Mouse (Mus musculus): ENCODE results near the gene Fam71e1.

Gene Fam71e1

DNA sequence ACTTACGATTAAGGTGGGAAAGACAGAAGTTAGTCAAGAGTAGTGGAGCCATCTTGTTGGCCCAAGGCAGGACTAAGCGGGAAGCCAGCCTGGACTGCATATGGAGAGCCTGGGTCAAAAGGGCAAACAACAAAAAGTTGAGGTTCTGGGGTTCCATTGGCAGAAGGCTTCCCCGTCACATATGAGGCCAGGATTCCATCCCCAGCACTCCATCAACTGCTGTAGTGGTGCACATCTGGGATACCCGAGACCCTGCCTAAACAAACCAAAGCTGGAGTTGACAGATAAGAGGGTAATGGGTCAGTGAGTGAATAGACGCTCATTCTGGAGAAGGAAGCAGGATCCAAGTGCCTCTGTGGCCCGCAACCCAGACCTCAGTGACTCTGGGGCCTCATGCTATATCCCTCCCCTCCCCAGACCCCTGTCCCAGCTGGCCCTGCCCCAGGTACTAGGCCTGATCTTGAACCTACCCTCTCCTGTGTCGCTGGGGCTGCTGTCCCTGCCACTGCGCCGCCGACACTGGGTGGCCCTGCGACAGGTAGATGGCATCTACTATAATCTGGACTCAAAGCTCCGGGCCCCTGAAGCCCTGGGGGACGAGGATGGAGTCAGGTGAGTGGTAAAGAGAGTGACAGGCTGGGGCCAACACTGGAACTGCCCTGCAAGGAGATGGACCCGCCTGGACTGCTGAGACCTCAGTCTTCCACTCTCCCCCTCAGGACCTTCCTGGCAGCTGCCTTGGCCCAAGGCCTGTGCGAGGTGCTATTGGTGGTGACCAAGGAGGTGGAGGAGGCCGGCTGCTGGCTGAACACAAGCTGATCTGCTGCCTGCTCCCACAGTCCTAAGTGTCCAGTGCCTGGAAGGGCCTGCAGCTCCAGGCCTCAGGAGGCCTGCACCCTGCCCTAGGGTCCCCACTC, 25.4 kb upstream of the Fam71e1 start:
- intact Hi-C loops (cut with DNase I), result no loop called here

GRCm38 (mm10) chr7:44471880-44472557, 24.4 kb upstream of the Fam71e1 start:
- intact Hi-C loops (cut with DNase I), result no loop called here

DNA sequence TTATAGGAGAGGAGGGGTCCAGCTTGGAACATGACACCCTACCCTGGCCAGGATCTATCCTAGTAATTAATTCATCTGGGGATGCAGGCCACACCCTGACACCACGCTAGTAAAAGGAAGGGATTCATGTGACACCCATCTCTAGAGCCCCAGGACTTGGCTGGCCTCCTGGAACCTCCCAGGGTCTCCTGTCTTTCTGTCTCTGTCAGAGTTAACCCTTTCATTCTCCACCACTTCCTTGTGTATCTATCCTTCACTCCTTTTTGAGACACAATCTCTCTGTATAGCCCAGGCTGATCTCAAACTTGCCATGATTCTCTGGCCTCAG, 23.9 kb upstream of the Fam71e1 start:
- intact Hi-C loops (cut with DNase I), result no loop called here

- intact Hi-C loops (cut with DNase I), result no loop called here
Observed at GRCm38 (mm10) chr7:44472961-44473646, 23.3 kb upstream of the Fam71e1 start.

DNA sequence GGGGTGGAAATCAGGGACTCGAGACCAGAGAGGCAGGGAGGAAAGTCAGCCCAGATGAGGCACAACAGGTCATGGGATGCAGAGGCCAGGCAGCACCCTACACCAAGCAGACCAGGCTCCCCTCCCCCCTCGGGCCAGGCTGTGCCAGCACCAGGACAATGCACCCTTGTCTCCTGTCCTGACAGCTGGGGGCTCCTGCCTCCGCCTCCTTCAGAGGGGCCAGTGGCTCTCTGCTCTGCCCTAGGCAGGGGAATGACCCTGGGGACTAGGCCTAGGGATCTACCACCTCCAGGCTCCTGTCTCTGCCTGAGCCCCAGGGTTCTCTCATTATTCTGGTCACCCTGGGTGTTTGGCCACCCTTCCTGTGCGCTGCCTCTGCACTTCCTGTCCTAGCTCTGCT, 22.0 kb upstream of the Fam71e1 start:
- intact Hi-C loops (cut with DNase I), result no loop called here

- intact Hi-C loops (cut with DNase I), result no loop called here
Observed at GRCm38 (mm10) chr7:44475046-44475614, 21.3 kb upstream of the Fam71e1 start.

DNA sequence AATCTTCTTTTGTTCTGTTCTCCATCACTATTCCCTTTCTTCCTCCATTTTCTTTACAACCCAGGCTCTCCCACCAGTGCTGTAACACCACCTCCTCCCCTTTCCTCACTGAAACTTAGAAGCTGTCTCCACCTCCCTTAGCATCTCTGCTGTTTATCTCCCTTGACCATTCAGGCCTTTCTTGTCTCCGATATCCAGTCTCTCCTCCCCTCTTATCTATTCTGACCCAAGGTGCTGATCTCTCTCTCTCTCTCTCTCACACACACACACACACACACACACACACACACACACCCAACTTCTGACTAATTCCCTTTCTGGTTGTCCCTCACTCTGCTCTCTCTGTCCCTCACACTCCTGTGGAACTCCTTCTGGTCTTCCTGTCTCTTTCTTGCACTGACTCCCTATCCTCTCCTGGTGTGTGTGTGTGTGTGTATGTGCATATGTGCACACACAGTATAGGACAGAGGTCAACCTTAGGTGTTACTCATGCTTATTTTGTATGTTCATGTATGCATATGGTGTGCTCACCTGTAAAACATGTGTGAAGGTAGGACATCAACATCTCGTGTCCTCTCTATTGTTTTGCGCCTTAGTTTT, 13.4 kb upstream of the Fam71e1 start:
- intact Hi-C loops (cut with DNase I), result no loop called here

- intact Hi-C loops (cut with DNase I), result no loop called here
Observed at GRCm38 (mm10) chr7:44484109-44484508, 12.3 kb upstream of the Fam71e1 start.

GRCm38 (mm10) chr7:44484841-44485571, 11.4 kb upstream of the Fam71e1 start:
- intact Hi-C loops (cut with DNase I), result loop anchor here (5.0 kb wide), 2 partner anchors 88 to 223 kb away; partner anchors contain the start of gene Gm15517

GRCm38 (mm10) chr7:44485572-44486195, 10.7 kb upstream of the Fam71e1 start:
- intact Hi-C loops (cut with DNase I), result loop anchor here (5.0 kb wide), 2 partner anchors 88 to 223 kb away; partner anchors contain the start of gene Gm15517

DNA sequence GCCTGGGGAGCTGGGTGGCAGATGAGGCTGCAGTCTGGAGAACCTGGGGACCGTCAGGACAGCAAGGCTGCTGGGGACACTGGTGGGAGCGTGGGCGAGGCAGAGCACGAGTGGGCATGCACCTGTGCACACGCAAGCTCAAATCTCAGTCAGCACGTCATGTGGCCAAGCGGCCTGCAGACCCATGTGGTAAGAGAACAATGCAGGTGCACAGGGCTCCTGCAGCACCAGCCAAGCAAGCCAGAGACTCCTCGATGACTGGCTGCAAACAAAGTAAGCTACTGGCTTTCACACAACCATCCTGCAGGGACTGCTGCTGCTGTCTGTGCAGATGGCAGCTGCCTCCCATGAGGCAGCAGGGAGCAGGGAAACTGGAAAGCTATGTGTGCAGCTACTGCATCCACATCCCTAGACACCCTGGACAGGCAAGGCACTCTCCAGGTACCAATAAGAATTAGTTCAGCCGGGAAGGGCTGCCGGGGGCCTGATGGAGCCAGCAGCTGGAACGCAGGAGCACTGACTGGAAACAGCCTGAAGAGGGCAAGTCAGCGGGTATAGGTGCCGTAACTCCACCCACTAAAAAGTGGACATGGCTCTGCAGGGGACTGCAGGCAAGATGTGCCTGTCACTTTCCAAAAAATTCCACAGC, 9.3 kb upstream of the Fam71e1 start:
- intact Hi-C loops (cut with DNase I), result loop anchor here (5.0 kb wide), 2 partner anchors 90 to 225 kb away; partner anchors contain the start of gene Gm15517

DNA sequence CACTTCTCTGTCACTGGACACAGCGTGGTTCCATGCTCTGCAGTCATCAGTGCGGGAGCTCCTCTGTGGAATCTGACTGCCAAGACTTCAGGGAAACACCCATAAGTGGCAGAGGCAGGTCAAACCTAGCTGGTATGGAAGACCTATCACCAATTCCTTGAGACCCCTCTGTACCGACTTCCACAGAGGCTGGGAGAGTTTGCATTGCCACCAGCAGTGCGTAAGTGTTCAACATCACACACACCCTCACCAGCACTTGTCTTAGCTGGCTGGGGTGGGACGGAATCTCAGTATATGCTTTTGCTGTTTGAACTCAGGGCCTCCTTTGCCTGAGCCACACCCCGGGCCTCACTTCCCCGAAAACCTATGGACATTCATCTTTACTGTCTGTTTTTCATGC, 8.4 kb upstream of the Fam71e1 start:
- intact Hi-C loops (cut with DNase I), result loop anchor here (5.0 kb wide), 2 partner anchors 91 to 226 kb away; partner anchors contain the start of gene Gm15517

- intact Hi-C loops (cut with DNase I), result loop anchor here (5.0 kb wide), 2 partner anchors 91 to 226 kb away; partner anchors contain the start of gene Gm15517
Observed at GRCm38 (mm10) chr7:44488545-44488944, 7.8 kb upstream of the Fam71e1 start.

- intact Hi-C loops (cut with DNase I), result no loop called here
Observed at GRCm38 (mm10) chr7:44490281-44490680, 6.1 kb upstream of the Fam71e1 start.

DNA sequence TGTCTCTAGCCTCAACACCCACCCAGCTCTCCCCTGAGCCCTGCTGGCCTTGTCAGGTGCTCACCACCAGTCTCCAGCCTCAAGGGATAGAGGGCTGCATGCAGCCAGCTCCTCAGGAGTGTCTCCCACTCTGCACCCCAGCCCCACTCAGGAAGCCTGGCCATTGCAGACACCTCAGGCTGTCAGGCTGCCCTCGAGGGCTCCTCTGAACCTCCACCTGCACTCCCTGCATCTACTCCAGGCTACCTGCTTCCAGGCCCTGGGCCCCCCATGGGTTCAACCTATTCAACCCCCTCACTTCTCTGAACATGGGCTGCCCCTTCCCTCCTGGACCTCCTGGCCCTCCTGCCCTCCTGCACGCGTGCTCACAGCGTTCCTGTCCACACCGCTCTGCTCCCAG, 5.0 kb upstream of the Fam71e1 start:
- intact Hi-C loops (cut with DNase I), result no loop called here

- intact Hi-C loops (cut with DNase I), result no loop called here
Observed at GRCm38 (mm10) chr7:44492166-44492826, 4.1 kb upstream of the Fam71e1 start.

- intact Hi-C loops (cut with DNase I), result no loop called here
Observed at GRCm38 (mm10) chr7:44494681-44495080, 1.7 kb upstream of the Fam71e1 start.

DNA sequence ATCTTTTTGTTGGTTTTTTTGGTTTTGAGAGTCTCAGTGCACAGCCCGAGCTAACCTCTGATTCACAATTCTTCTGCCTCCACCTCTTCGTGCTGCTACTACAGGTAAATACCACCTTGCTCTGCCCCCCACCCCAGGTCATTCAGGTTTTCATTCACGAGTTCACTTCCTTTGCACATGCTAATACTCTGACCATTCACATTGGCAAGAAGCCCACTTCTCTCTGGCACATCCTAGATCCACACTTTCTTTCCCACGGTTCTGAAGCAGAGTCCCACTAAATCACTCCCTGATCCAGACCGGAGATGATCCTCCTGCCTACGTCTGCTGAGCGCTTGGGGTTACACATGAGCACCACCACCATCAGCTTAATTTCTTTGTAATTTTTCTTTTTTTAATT, 1.3 kb upstream of the Fam71e1 start:
- intact Hi-C loops (cut with DNase I), result no loop called here

DNA sequence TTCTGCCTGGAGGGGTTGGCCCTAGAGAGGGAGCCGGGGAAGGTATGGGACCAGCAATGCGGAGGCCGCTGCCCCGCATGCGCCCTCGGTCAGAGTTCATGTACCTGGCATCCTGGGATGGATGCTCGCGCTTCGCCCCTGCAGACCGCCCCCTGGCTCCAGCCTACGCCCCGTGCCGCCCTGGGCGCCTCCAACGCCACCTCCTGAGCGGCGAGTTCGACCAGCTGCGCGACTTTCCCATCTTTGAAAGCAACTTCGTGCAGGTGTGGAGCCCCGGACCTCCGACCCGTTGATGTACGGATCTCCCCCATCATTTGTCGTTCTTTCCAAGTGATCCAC, 359 bp downstream of the Fam71e1 start:
- intact Hi-C loops (cut with DNase I), result no loop called here
